Mouse (Mus musculus) stomach, embryonic 16.5 days (tissue): ENCODE results near the gene Tctex1d4. TPM values are rescaled to one million over a fixed set of nuclear protein-coding genes. Genes with fewer than 3 reads are reported as not detected.

Source experiments
- ATAC-seq: fragments of 200-750 bp; cut with Nextera tagmentation; 2 replicates; pipeline ENCODE4 v1.8.0; 2017; ENCODE audit warnings: moderate number of reproducible peaks, moderate TSS enrichment; ENCODE audit not compliant: insufficient read depth, low FRiP score
- H3K27ac ChIP-seq: fragments of 300-500 bp; sonication (generic); 2 replicates; pipeline ENCODE4 v1.5.1; 2014; ENCODE audit warnings: low read length
- H3K27me3 ChIP-seq: fragments of 300-500 bp; sonication (generic); 2 replicates; pipeline ENCODE4 v1.6.1; 2014; ENCODE audit warnings: low read length, control low read depth, mixed read lengths; ENCODE audit not compliant: control insufficient read depth, insufficient read depth
- H3K36me3 ChIP-seq: fragments of 300-500 bp; sonication (generic); 2 replicates; pipeline ENCODE4 v1.6.1; 2014; ENCODE audit warnings: low read length; ENCODE audit not compliant: control insufficient read depth, insufficient read depth
- H3K4me1 ChIP-seq: fragments of 300-500 bp; sonication (generic); 2 replicates; pipeline ENCODE4 v1.6.1; 2014; ENCODE audit warnings: low read length, control low read depth, mixed read lengths; ENCODE audit not compliant: control insufficient read depth, insufficient read depth
- H3K4me2 ChIP-seq: fragments of 300-500 bp; sonication (generic); 2 replicates; pipeline ENCODE4 v1.6.1; 2014; ENCODE audit warnings: low read depth, low read length, mixed read lengths
- H3K4me3 ChIP-seq: fragments of 300-500 bp; sonication (generic); replicated peaks from 2 replicates; pipeline ENCODE4 v1.5.1; 2014; ENCODE audit warnings: mild to moderate bottlenecking, low read length
- H3K9ac ChIP-seq: fragments of 300-500 bp; sonication (generic); 2 replicates; pipeline ENCODE4 v1.6.1; 2014; ENCODE audit warnings: low read length
- H3K9me3 ChIP-seq: fragments of 300-500 bp; sonication (generic); replicated peaks from 2 replicates; pipeline ENCODE4 v1.6.1; 2016; ENCODE audit warnings: low read length, control low read depth; ENCODE audit not compliant: control insufficient read depth
- WGBS: fragments of 180-500 bp; shearing (Covaris S2); extraction: QIAGEN DNeasy Blood & Tissue Kit; methylation state at CpG from one replicate; pipeline ENCODE4 v1.1.7; 2014; 5-methylcytosine and 5-hydroxymethylcytosine counted together
- polyA plus RNA-seq: library from polyadenylated mRNA; unstranded; fragments of >200 nt; fragmentation: Nextera tagmentation; extraction: Ambion mirVana; gene quantifications from 2 replicates; pipeline ENCODE4 v1.2.1, GENCODE M21; 2015

The Tctex1d4 gene
- polyA plus RNA-seq, 1 experiment from 2014 or later, result 0.22 TPM

DNA sequence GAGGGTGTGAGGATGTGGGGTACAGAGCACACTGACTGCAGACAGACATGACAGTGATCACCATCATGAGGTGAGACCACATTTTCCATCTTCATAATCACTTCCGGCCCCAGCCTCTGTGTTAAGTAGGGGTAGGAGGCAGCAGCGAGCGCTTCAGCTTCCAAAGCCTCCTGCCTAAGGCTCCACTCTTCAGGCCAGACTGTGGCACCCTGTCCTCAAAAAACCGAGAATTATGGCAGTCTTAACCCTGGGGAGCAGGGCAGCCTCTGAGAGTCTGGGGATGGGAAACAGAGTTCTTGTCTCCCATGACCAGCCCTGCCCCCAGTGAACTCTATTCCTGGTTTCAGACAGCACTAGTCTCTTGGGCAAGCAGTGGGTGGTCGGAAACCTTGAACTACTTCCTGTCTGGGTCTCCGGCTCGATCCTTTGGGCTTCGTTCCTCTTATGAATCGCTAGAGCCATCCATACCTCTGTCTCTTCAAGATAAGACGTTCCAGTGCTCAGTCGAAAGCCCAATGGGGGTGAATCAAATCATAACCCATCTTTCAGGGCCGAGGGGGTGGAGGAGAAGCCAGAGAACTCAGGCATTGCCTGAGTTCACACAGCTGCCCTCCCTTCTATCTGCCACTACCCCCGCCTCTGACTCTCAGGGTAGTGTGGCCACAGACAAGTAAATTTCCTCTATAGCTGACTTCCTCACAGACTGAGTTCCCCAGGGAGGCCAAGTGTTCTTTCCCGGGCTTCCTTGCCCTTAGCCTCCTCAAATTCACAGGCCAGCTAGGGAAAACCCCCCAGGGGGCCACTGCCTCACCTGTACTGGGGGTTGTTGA is 1.9 kb upstream of the Tctex1d4 start:
- no peak for ATAC-seq
- 50% methylated on average over 14 of the region's 14 CpGs for WGBS
- H3K4me3 ChIP-seq, result no peak overlapping the region

GRCm38 (mm10) chr4:117125348-117125909 is 1.2 kb upstream of the Tctex1d4 start, which contains the start of gene Btbd19:
TSS of gene Btbd19 (minus strand) at chr4:117125725.
- 24% methylated on average over 8 of the region's 8 CpGs for WGBS
- no peak within 1 kb of the TSS for H3K4me3 ChIP-seq
- H3K27ac ChIP-seq, result peak within 1 kb of the TSS; percentile 94
- no peaks in the 10 kb centered on the region for H3K9me3 ChIP-seq
- peaks cover 31% of the 10 kb centered on the region for H3K4me1 ChIP-seq
- peaks cover 7% of the 10 kb centered on the region; the same call in 1 of the 2 replicates for H3K36me3 ChIP-seq
- H3K27me3 ChIP-seq, result no peaks in the 10 kb centered on the region
- peak within 1 kb of the TSS; percentile 72 for H3K9ac ChIP-seq
- H3K4me2 ChIP-seq, result peak within 1 kb of the TSS; percentile 39
- peak; percentile 70 for ATAC-seq

More for the DNA sequence above, 1.9 kb upstream of the Tctex1d4 start:
- peaks cover 35% of the 10 kb centered on the region for H3K4me1 ChIP-seq
- peak overlapping the region; percentile 72 for H3K9ac ChIP-seq
- H3K36me3 ChIP-seq, result peaks cover 7% of the 10 kb centered on the region; the same call in 1 of the 2 replicates
- peak overlapping the region; percentile 94 for H3K27ac ChIP-seq
- no peaks in the 10 kb centered on the region for H3K9me3 ChIP-seq
- no peaks in the 10 kb centered on the region for H3K27me3 ChIP-seq
- peak overlapping the region; percentile 39 for H3K4me2 ChIP-seq

- WGBS, result 37% methylated on average over 15 of the region's 15 CpGs
- Histone ChIP-seq H3K9ac (peak overlapping the region; percentile 72), H3K4me2 (peak overlapping the region; percentile 39; the same call in 1 of the 2 replicates), H3K4me1 (peaks cover 31% of the 10 kb centered on the region), H3K9me3 (no peaks in the 10 kb centered on the region), H3K4me3 (no peak overlapping the region), H3K27ac (peak overlapping the region; percentile 94), H3K36me3 (peaks cover 7% of the 10 kb centered on the region; the same call in 1 of the 2 replicates), H3K27me3 (no peaks in the 10 kb centered on the region)
- peak; percentile 78; the same call in 1 of the 2 replicates for ATAC-seq
Observed at GRCm38 (mm10) chr4:117125910-117126674, 502 bp upstream of the Tctex1d4 start.

DNA sequence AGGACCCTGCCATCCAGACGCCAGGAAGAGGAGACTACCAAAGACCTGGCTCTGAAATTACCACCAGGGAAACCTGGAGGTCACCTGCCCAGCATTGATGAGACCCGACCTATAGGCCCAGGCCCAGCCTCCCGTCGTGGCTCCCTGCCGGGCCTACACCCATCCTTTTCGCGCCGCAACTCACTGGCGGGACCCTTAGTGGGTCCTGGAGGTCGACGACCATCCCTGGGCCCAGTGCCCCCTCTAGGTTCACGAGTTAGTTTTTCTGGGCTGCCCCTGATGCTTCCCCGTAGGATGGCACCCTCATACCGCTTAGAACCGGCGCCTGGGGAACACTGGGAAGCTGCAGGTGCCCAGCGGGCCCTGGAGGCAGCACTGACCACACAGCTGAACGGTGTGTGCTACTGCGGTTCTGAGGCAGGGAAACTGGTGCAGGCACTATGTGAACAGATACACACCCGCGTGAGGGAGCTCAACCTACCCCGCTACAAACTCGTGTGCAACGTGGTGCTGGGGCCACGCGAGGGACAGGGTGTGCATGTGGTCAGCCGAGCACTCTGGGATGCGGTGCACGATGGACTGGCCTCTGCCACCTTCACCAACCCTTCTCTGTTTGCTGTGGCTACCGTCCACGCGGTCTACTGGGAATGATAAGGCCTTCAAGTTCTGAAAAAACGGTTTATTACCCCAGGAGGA is 1.5 kb downstream of the Tctex1d4 start:
- peaks cover 27% of the 10 kb centered on the region for H3K4me1 ChIP-seq
- H3K27me3 ChIP-seq, result 0 out of 2 replicates have a peak, but pooled peaks cover 4% of the 10 kb centered on the region
- no peak overlapping the region for H3K9ac ChIP-seq
- no peak overlapping the region for H3K27ac ChIP-seq
- ATAC-seq, result no peak
- no peaks in the 10 kb centered on the region for H3K9me3 ChIP-seq
- H3K4me2 ChIP-seq, result no peak overlapping the region
- H3K4me3 ChIP-seq, result no peak overlapping the region
- 88% methylated on average over 33 of the region's 33 CpGs for WGBS
- H3K36me3 ChIP-seq, result peaks cover 7% of the 10 kb centered on the region; the same call in 1 of the 2 replicates

GRCm38 (mm10) chr4:117130790-117131189 is 4.2 kb downstream of the Tctex1d4 start:
- ATAC-seq, result no peak
- Histone ChIP-seq H3K27ac (no peak overlapping the region), H3K4me3 (no peak overlapping the region), H3K9me3 (no peaks in the 10 kb centered on the region), H3K4me1 (peaks cover 21% of the 10 kb centered on the region), H3K27me3 (0 out of 2 replicates have a peak, but pooled peaks cover 4% of the 10 kb centered on the region), H3K36me3 (peaks cover 7% of the 10 kb centered on the region; the same call in 1 of the 2 replicates), H3K4me2 (no peak overlapping the region), H3K9ac (no peak overlapping the region)
- 78% methylated on average over 6 of the region's 6 CpGs for WGBS

DNA sequence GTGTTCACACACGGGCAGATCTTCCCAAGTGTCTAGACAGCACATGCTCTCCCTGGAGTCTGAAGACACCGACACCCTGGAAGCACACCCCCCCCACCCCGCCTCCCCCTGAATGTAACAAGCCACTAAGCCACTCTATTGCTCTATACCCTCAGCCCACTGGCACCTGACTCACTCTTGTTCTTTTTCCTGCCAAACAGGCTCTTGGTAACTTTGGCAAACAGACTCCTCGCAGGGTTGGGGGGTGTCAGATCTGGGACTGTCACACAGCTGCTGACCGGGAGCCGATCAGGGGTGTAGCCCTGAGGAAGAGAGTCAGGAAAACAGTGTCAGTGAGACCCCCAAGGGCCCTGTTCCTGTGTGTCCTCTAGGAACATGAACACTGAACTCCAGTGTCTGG is 4.6 kb downstream of the Tctex1d4 start:
- ATAC-seq, result no peak
- Histone ChIP-seq H3K9ac (no peak overlapping the region), H3K4me3 (no peak overlapping the region), H3K36me3 (peaks cover 7% of the 10 kb centered on the region; the same call in 1 of the 2 replicates), H3K9me3 (no peaks in the 10 kb centered on the region), H3K27ac (no peak overlapping the region), H3K27me3 (0 out of 2 replicates have a peak, but pooled peaks cover 4% of the 10 kb centered on the region), H3K4me1 (peaks cover 17% of the 10 kb centered on the region), H3K4me2 (no peak overlapping the region)
- WGBS, result 69% methylated on average over 6 of the region's 6 CpGs

DNA sequence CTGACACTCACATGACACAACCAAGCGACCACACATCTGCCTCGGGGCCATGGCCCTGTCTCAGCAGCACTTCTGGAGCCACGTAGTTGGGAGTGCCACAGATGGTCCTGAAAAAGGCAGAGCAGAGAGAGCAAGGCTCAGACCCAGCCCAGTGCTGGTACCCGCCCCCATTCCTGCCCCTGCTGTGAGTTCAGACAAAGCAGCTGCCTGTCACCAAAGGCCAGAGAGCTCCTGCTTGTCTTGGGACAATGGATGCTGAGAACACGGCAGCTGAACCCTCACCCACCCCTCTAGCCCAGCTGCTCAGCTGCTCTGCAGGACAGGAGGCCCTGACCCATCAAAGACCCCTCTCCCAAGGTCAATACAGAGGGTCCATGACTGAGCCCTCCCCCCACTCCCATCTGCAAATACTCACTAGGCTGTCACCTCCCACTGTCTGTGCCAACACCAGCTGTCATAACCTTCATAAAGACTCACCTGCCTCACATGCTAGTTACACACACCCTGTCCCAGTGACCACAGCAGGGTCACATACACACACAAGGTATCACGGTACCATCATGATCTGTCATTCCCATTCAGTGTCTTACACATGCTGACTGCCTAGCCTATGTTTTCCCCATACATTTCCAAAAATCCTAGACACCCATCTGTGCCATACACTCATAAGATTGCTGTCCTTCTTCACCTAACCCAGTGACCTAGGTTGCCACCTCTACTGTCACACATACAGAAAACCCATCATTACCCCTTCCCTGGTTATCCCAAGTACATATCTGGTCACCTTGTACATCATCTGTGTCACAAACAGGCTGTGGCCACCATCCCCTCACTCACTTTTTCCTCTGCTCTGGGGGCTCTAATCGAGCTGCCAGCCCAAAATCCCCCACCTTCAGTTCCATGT is 5.5 kb downstream of the Tctex1d4 start:
- no peak for ATAC-seq
- Histone ChIP-seq H3K27ac (no peak overlapping the region), H3K4me3 (peak overlapping the region; percentile 61), H3K27me3 (0 out of 2 replicates have a peak, but pooled peaks cover 4% of the 10 kb centered on the region), H3K4me2 (peak overlapping the region; percentile 93), H3K9me3 (no peaks in the 10 kb centered on the region), H3K4me1 (peaks cover 13% of the 10 kb centered on the region), H3K36me3 (peaks cover 7% of the 10 kb centered on the region; the same call in 1 of the 2 replicates), H3K9ac (peak overlapping the region; percentile 91; the same call in 1 of the 2 replicates)
- WGBS, result 40% methylated on average over 7 of the region's 7 CpGs
